Mouse (Mus musculus) testis, adult 2 months (tissue): Measurements from ENCODE around the gene Nploc4.

Experiments used
- CTCF ChIP-seq: fragments of 200-500 bp; IDR thresholded peaks from 2 replicates; pipeline ENCODE4 v1.5.1; 2012; ENCODE audit warnings: low read depth, mild to moderate bottlenecking, inconsistent platforms, low read length, moderate library complexity; ENCODE audit not compliant: control insufficient read depth, insufficient read depth, insufficient replicate concordance
- POLR2A ChIP-seq: fragments of 200-500 bp; IDR thresholded peaks from 2 replicates; pipeline ENCODE4 v1.6.1; 2012; ENCODE audit warnings: low read depth, mild to moderate bottlenecking, inconsistent platforms, low read length, moderate library complexity; ENCODE audit not compliant: control insufficient read depth

DNA sequence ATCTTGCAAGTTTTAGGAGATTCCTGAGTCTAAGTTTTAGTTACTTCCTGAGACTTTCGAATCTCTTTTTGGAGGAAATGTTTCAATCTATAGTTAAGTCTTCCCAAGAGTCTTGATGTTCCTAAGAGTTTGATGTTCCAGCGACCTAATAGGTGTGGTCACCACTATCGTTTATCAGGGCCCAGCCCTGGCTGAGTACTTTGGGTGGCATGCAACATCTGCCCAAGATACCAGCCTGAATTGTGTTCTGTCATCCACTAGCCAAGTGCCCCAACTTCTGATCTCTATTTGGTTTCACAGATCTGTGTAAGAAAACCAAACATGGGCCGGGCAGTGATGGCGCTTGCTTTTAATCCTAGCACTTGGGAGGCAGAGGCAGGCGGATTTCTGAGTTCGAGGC is 17.9 kb upstream of the Nploc4 start:
- TF ChIP-seq CTCF (no peak), POLR2A (no peak)
